Mouse (Mus musculus) A20 (cell line): ENCODE results near the gene Arid1b.

ENCODE experiments used
- DNase-seq: peaks from one replicate; pipeline ENCODE4 v3.0.0-alpha.2; 2011; ENCODE audit warnings: low read depth, low spot score

Arid1b gene

DNA sequence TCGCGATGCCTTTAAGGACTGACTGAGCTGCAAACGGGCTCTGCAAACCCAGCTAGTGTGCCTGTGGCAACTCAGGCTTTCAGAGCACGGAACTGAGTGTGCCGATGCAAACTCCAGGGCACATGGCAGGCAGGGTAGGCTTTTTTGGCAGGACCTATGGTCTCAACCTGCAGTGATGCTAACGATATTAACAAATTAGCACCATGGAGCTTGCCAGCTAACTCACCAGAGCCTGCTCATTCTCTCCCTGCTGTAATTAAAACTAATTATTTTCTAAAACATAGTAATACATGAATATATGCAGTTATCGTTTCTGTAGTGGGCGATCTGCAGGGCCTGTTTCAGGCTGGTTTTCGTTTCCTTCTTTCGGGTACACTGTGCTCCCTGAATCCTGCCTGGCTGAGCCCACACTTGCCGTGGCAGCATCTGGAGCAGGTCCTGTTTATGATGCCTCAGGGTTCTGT lies 316.3 kb downstream of the Arid1b start:
- no peak for DNase-seq

GRCm38 (mm10) chr17:5311062-5311461 lies 316.9 kb downstream of the Arid1b start:
- DNase-seq, result no peak

DNA sequence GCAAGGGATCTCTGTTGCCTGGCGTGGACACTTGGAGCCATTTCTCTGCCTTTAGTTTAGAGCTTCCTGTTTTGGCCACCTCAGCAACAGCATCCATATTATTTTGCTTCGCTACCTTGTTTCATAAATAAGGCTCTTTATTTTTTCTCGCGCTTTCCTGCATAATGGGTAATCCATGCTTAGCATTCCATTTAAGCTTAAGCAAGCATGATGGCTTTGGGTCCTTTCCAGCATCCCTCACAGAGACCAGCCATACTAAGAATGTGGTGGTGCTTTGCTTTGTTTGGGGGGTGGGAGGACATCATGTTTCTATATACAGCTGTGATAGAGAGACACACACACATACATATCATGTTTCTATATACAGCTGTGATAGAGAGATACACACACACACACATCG lies 318.2 kb downstream of the Arid1b start:
- no peak for DNase-seq

DNA sequence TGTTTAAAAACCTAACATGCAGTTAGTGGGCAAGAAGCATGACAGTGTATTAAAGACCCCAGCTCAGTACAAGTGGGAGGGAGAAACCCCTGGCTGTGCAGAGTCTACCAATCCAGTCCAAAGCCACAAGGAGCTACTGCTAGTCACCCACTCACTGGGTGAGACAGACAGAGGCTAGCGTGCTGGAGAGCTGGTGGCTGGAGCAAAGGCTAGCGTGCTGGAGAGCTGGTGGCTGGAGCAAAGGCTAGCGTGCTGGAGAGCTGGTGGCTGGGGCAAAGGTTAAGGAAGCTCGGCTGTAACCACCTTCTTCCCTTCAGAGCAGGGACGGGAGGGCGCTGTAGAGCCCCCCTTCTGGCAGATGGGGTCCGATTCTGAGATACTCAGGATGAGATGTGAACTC lies 320.6 kb downstream of the Arid1b start:
- no peak for DNase-seq

GRCm38 (mm10) chr17:5316489-5316888 lies 322.4 kb downstream of the Arid1b start:
- DNase-seq, result peak; percentile 58

DNA sequence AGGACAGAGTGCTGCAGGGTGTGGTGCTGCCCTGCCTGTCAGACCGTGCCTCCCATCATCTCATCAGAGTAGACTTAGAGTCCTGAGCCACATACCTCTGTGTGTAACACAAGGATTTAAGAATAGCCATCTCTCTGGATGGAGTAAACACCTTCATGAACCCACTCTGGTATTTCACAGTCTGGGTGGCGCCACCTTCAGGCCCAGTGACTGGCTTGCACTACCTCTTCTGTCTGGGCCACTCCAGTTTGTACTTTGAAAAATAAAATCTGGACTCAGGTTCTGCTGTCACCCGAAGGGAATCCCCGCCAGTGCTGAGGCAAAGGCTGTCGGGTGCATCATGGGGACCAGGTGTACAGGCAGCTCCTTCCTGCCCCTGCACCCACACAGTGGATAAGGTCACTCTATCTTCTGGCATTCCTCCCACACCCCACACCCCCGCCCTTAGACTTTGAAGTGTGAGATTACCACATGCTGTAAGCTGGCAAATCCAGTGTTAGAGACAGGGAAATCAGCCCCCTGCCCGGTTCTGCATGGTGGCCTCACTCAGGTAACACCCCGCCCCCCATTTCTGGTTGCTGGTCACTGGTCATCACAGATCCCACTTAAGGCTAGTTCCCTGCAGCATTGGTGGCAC lies 327.6 kb downstream of the Arid1b start:
- DNase-seq, result peak; percentile 35

- DNase-seq, result no peak
These were observed 328.5 kb downstream of the Arid1b start for GRCm38 (mm10) chr17:5322594-5322993.

- DNase-seq, result no peak
These were observed 329.6 kb downstream of the Arid1b start for GRCm38 (mm10) chr17:5323746-5324145.

DNA sequence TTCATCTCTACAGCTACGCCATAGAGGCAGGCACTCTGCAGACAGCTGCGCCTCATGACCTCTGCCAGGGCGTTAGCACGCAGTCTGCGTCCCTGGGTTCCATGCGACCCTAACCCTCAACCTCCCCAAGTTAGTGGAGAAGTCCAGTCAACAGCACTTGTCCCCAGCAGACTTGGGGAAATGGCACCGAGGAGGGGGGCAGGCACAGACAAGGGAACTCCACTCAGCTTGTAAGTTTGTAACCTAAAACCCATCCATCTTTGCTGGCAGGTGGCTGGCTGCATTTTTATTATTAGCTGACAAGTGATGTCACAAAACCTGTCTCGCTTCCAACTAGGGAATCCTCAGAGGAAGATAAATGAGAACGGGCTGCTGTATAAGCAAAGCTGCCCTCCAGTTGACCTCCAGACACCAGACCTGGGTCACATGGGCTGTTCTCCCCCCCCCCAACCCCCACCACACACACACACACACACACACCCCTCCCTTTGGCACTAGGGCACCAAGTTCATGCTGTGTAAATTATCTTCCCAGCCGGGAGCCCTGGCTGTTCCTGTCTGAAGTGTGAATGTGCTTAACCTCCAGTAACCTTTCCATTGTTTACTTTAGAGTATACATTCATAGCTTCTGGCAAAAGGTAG lies 330.2 kb downstream of the Arid1b start:
- DNase-seq, result no peak

DNA sequence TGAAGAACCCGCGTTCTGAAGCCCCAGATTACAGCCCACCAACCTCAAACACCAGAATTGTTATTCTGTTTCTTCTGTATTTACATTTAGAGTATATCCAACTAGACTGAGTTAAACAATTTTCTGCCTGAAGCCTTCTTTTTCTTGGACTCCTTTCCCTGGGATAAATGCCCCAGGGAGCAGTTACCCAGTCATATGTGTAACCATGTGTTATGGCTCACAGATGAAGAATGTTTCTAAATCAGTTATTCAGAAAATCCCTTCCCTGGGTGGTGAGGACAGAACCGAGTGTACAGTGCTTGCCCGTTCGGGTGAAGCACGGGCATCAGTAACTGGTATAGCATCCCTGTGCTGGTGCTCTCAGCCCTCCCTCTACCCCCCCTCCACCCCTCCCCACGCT lies 332.6 kb downstream of the Arid1b start:
- DNase-seq, result no peak

GRCm38 (mm10) chr17:5327480-5328180 lies 333.5 kb downstream of the Arid1b start:
- DNase-seq, result no peak

GRCm38 (mm10) chr17:5329478-5329877 lies 335.3 kb downstream of the Arid1b start:
- no peak for DNase-seq

DNA sequence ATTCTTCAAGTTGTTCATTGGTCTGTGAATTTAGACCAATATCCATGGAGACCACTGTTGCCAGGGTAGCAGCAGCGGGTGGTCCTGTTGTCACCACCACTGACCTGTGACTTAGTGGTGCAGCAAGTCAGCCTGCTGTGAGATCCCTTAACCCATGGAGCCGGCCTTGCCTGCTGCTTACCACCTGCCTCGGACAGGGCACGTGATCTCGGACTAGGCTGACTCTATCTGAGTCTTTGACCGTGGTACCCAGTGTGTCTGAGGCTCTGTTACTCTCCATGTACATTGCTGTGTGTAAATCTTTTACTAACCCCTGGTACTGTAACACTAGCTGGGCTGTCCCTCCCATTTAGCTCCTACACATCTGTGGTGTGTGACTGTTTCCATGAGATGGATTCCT lies 335.9 kb downstream of the Arid1b start:
- DNase-seq, result no peak

DNA sequence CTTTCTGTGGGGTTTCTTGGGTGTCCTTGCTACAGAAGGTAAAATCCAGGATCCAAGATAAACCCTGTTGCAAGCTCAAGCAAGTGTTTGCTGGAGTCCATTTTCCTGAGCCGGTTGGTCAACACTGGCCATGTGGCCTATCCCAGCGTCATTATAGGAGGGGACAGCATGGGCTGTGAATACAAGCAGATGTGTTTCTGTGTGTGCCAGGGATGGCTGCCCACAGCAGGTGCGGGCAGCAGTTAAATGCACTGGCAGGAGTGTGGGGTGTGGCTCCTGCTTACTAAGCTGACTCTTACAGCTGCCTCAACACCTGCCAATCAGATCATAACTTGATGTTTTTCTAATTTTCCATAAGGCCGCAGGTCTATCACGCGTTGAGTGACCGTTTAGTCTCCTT lies 336.5 kb downstream of the Arid1b start:
- DNase-seq, result peak; percentile 51

GRCm38 (mm10) chr17:5331387-5331786 lies 337.3 kb downstream of the Arid1b start:
- peak; percentile 53 for DNase-seq

DNA sequence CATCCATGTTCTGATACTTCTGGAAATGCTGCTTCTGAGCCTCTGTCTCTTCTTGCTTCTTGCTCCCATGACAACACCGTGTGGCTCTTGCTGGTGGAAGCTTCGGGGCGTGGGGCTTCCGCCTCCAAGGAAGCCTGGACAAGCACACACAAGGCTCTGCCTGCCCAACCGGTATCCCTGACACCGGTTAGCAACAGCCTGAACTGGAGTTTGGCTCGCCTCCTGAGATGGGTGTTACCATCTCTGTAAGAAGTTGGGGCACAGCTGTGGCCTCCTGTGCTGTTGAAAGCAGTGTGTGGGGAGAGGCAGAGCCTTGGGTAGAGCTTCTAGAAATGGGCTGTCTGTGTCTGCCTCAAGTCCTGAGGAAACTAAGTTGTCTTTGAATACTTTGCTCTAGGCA lies 340.4 kb downstream of the Arid1b start:
- DNase-seq, result no peak

- DNase-seq, result no peak
These were observed 350.3 kb downstream of the Arid1b start for GRCm38 (mm10) chr17:5344426-5344825.

DNA sequence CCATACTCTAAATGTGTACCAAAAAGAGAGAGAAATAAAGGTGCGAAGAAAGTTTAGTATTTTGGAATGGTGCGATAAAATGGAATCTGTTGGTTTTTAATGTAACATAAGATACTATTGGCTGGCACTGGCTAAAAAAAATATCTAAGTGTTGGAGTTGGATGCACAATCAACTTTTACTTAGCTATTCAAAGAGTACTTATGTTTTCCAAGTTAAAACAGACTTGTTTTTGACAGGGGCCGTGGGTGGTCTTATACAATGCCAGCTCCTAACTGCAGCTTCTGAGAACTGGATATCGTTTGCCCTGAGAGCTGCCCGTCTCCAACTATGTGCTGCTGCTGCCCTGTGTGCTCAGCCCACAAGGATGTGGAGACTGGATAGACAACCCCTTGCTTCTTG lies 351.7 kb downstream of the Arid1b start:
- DNase-seq, result no peak

DNA sequence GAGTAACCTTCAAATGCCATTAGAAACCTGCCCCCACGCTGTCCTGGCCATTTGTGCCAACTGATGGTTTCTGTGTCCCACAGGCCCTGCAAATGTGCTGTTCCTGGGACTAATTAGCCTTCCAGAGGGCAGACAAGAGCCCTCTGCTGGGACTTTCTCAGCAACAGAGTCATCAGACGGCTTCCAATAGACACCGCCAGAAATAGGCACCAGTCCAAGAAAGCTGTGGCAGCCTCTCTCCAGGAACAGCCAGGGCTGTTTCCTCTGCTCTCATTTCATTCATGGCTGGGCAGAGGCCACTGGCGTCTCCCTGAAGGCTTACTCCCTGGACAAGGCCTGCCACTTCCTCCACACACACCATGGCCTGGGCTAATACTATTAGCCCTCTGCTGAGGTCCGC lies 358.8 kb downstream of the Arid1b start:
- no peak for DNase-seq

DNA sequence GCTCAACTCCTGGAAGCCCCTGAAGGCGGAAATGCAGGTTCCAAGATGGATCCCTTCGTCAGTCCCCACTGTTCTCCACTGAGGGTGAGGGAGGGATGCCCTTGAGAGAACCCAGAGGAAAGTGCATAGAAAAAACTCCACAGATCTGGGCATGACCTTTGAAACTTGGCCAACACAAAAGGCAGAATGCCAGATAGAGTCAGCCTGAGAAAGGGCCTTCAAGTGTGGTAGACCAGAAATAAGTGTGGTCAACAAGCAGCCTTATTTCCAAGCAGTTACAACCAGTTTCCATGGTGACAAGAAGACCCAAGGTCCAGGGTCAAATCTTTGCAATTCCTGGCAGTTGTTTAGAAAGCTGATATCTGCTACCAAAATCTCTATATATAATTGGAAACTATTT lies 366.6 kb downstream of the Arid1b start:
- no peak for DNase-seq

- DNase-seq, result no peak
These were observed 371.9 kb downstream of the Arid1b start for GRCm38 (mm10) chr17:5365992-5366398.

GRCm38 (mm10) chr17:5371032-5371431 lies 376.9 kb downstream of the Arid1b start:
- DNase-seq, result no peak

GRCm38 (mm10) chr17:5371521-5371920 lies 377.4 kb downstream of the Arid1b start:
- DNase-seq, result no peak
